In genomic region chr6:29178888-29179658, GRCm38 (mm10) we compare ENCODE assay signal across 9 mouse cellular contexts. TPM values are rescaled to one million over a fixed set of nuclear protein-coding genes. Genes with fewer than 3 reads are reported as not detected.
DNase-seq lines count a peak whose midpoint lies in the region; ATAC-seq and TF ChIP-seq lines count a peak whose summit lies in the region.
"Had no signal": no experiment of that assay in that cellular context is flagged by ENCODE, and none has a peak within 500 bp of the region (broad histone marks: within the 10 kb centered on the region; RNA-seq: fewer than 3 reads in every experiment).

TSS of gene Prrt4 (minus strand) at chr6:29179584.

- peak within 1 kb of the TSS; percentile 74 for H3K4me3 ChIP-seq in limb, embryonic 10.5 days
- peak within 1 kb of the TSS; percentile 55 for H3K4me3 ChIP-seq in midbrain, embryonic 13.5 days (replicated peaks)
- H3K4me3 ChIP-seq in stomach, postnatal 0 days (ENCODE audit: low read depth, low read length): peak within 1 kb of the TSS; percentile 61

- peak within 1 kb of the TSS; percentile 72 for H3K4me2 ChIP-seq in midbrain, embryonic 13.5 days (replicated peaks)
- peak within 1 kb of the TSS; percentile 96 for H3K4me2 ChIP-seq in stomach, postnatal 0 days (replicated peaks; ENCODE audit: low read depth)

- no peak for TF ChIP-seq CTCF in stomach, postnatal 0 days (IDR thresholded peaks at IDR 0.05; ENCODE audit: low read depth)

- TF ChIP-seq EP300 in stomach, postnatal 0 days (optimal IDR thresholded peaks at IDR 0.05): no peak

- H3K9ac ChIP-seq in midbrain, embryonic 13.5 days (replicated peaks): peak within 1 kb of the TSS; percentile 72
- peak within 1 kb of the TSS; percentile 59 for H3K9ac ChIP-seq in stomach, postnatal 0 days (ENCODE audit: low read length)

- peaks cover 39% of the 10 kb centered on the region for H3K4me1 ChIP-seq in limb, embryonic 10.5 days
- H3K4me1 ChIP-seq in midbrain, embryonic 13.5 days (replicated peaks): peaks cover 31% of the 10 kb centered on the region
- H3K4me1 ChIP-seq in stomach, postnatal 0 days (replicated peaks; ENCODE audit: control insufficient read depth, insufficient read depth): no peaks in the 10 kb centered on the region

- DNase-seq in lung, adult 18-20 months: peak; percentile 48 to 58
- DNase-seq in lung, postnatal 25 days (ENCODE audit: low spot score): no peak
- DNase-seq in embryo, embryonic 11 days: peak; percentile 77
- peak; percentile 61 to 71 for DNase-seq in heart, adult 18-20 months
- peak; percentile 59 for DNase-seq in kidney, adult 18-20 months
- DNase-seq in limb, embryonic 10.5 days (ENCODE audit: low spot score): peak; percentile 78
- peak; percentile 59 for DNase-seq in stomach, postnatal 0 days (ENCODE audit: low spot score)

- ATAC-seq in midbrain, embryonic 13.5 days: peak; percentile 87
- ATAC-seq in stomach, postnatal 0 days (ENCODE audit: low FRiP score, low TSS enrichment): peak; percentile 72

- WGBS in limb, embryonic 10.5 days: under 1% methylated on average over 79 of the region's 79 CpGs
- under 1% methylated on average over 74 of the region's 79 CpGs for WGBS in midbrain, embryonic 13.5 days
- WGBS in stomach, postnatal 0 days: 2% methylated on average over 59 of the region's 79 CpGs

- H3K27me3 ChIP-seq in limb, embryonic 10.5 days (ENCODE audit: low read depth, poor library complexity, severe bottlenecking): peaks cover 66% of the 10 kb centered on the region
- H3K27me3 ChIP-seq in midbrain, embryonic 13.5 days: peaks cover 62% of the 10 kb centered on the region
- no peaks in the 10 kb centered on the region; the same call in 1 of the 2 replicates for H3K27me3 ChIP-seq in stomach, postnatal 0 days (ENCODE audit: control insufficient read depth, insufficient read depth, low read length)

- no peaks in the 10 kb centered on the region for H3K36me3 ChIP-seq in limb, embryonic 10.5 days
- H3K36me3 ChIP-seq in midbrain, embryonic 13.5 days: no peaks in the 10 kb centered on the region
- no peaks in the 10 kb centered on the region for H3K36me3 ChIP-seq in stomach, postnatal 0 days (ENCODE audit: control insufficient read depth, insufficient read depth, low read length)

- no peaks in the 10 kb centered on the region for H3K9me3 ChIP-seq in limb, embryonic 10.5 days (replicated peaks)
- no peaks in the 10 kb centered on the region for H3K9me3 ChIP-seq in midbrain, embryonic 13.5 days
- H3K9me3 ChIP-seq in stomach, postnatal 0 days (ENCODE audit: control insufficient read depth, low read length): no peaks in the 10 kb centered on the region

- H3K27ac ChIP-seq in limb, embryonic 10.5 days: peak within 1 kb of the TSS; percentile 84
- H3K27ac ChIP-seq in midbrain, embryonic 13.5 days: peak within 1 kb of the TSS; percentile 78
- no peak within 1 kb of the TSS for H3K27ac ChIP-seq in stomach, postnatal 0 days (replicated peaks)
- H3K27ac ChIP-seq: macrophage had no signal

RNA-seq across cellular contexts. Expression of gene Prrt4, which starts in this region (rescaled TPM):
- total RNA-seq in heart, adult 18-20 months (2021): 1 to 10 TPM; 1.3 to 1.7 TPM
- polyA plus RNA-seq in limb, embryonic 10.5 days (2016; fragmentation: Nextera tagmentation; extraction: Ambion mirVana): 2.0 and 3.7 TPM in 2 replicates
- 2.7 and 3.6 TPM in 2 replicates for polyA plus RNA-seq in midbrain, embryonic 13.5 days (2015; fragmentation: Nextera tagmentation; extraction: Ambion mirVana)
- polyA plus RNA-seq in stomach, postnatal 0 days (2015; fragmentation: Nextera tagmentation; extraction: Ambion mirVana): 0.30 and 0.33 TPM in 2 replicates
- polyA plus RNA-seq: macrophage had no signal

Comparison
In these comparisons a context has a peak if more than half of its experiments do, and no peak if none do; other contexts are left out.
1. Peak in DNase-seq, ATAC-seq, H3K4me3 ChIP-seq, H3K9ac ChIP-seq and H3K4me2 ChIP-seq in stomach, postnatal 0 days; RNA of the gene not detected or under 1 TPM.